In genomic region chr16:39972712-39973111, GRCm38 (mm10) we compare ENCODE assay signal across 25 mouse cellular contexts.
"Had no signal": no experiment of that assay in that cellular context is flagged by ENCODE, and none has a peak within 500 bp of the region (broad histone marks: within the 10 kb centered on the region; RNA-seq: fewer than 3 reads in every experiment).

No protein-coding gene starts in this region.

- H3K4me2 ChIP-seq: heart, embryonic 12.5 days; hindbrain, embryonic 12.5 days; hindbrain, embryonic 14.5 days; intestine, embryonic 15.5 days; limb, embryonic 12.5 days had no signal

- ATAC-seq: forebrain, embryonic 16.5 days; hindbrain, embryonic 16.5 days; inflammation-experienced regulatory T-cells, adult 6 months; intestine, embryonic 15.5 days; intestine, postnatal 0 days had no signal

- H3K27ac ChIP-seq: gastrocnemius, adult 2 months; heart, embryonic 10.5 days; hindbrain, embryonic 10.5 days; hindbrain, embryonic 12.5 days; hindbrain, embryonic 14.5 days; intestine, embryonic 15.5 days; layer of hippocampus, adult 2 months; left cerebral cortex, adult 2 months; limb, embryonic 10.5 days; limb, embryonic 12.5 days had no signal

- H3K9me3 ChIP-seq: heart, embryonic 10.5 days; heart, embryonic 12.5 days; hindbrain, embryonic 10.5 days; hindbrain, embryonic 12.5 days; intestine, embryonic 15.5 days; limb, embryonic 10.5 days; limb, embryonic 12.5 days had no signal

- H3K9ac ChIP-seq: heart, embryonic 12.5 days; hindbrain, embryonic 12.5 days; hindbrain, embryonic 14.5 days; intestine, embryonic 15.5 days; limb, embryonic 12.5 days had no signal

- DNase-seq: gastrocnemius, adult 2 months; gastrocnemius, postnatal 10 days; gastrocnemius, postnatal 25 days; heart, adult 18-20 months; heart, postnatal 10 days; heart, postnatal 4 days; kidney, adult 18-20 months; kidney, adult 8-10 months; kidney, postnatal 10 days; kidney, postnatal 25 days; kidney, postnatal 4 days had no signal

- H3K4me3 ChIP-seq: gastrocnemius, adult 2 months; heart, embryonic 10.5 days; heart, embryonic 12.5 days; hindbrain, embryonic 10.5 days; hindbrain, embryonic 12.5 days; intestine, embryonic 15.5 days; layer of hippocampus, adult 2 months; left cerebral cortex, adult 2 months; limb, embryonic 10.5 days; limb, embryonic 12.5 days had no signal

- H3K27me3 ChIP-seq: heart, embryonic 12.5 days; hindbrain, embryonic 12.5 days; intestine, embryonic 15.5 days; limb, embryonic 12.5 days had no signal

- H3K4me1 ChIP-seq: heart, embryonic 10.5 days; heart, embryonic 12.5 days; hindbrain, embryonic 10.5 days; hindbrain, embryonic 12.5 days; intestine, embryonic 15.5 days; limb, embryonic 10.5 days; limb, embryonic 12.5 days had no signal

- H3K36me3 ChIP-seq: heart, embryonic 10.5 days; heart, embryonic 12.5 days; hindbrain, embryonic 10.5 days; hindbrain, embryonic 12.5 days; intestine, embryonic 15.5 days; limb, embryonic 10.5 days; limb, embryonic 12.5 days had no signal
